ENCODE assay signal across 7 mouse cellular contexts in genomic region chr13:101800833-101801371, GRCm38 (mm10). TPM values are rescaled to one million over a fixed set of nuclear protein-coding genes. Genes with fewer than 3 reads are reported as not detected.
A peak's percentile ranks its signal among the peaks of the same experiment; 100 is the strongest.
DNase-seq lines count a peak whose midpoint lies in the region; ATAC-seq and TF ChIP-seq lines count a peak whose summit lies in the region.

No protein-coding gene starts in this region.

- intact Hi-C loops in left cerebral cortex, adult 2 months (cut with DNase I) = loop anchor here (2.0 kb wide), 1 partner anchor 32 kb away; the partner anchor contains the start of gene Pik3r1
- intact Hi-C loops in left cerebral cortex, postnatal 36 days (cut with DNase I) = loop anchor here (5.0 kb wide), 1 partner anchor 34 kb away; the partner anchor contains the start of gene Pik3r1
- intact Hi-C loops in left cerebral cortex, postnatal 25 days (cut with DNase I) = loop anchor here (2.0 to 5.0 kb wide), 2 partner anchors 32 to 111 kb away; partner anchors contain the start of gene Pik3r1

- no peak overlapping the region for H3K9ac ChIP-seq in intestine, postnatal 0 days (ENCODE audit: low read depth, low read length)
- peak overlapping the region; percentile 52; the same call in 1 of the 2 replicates for H3K9ac ChIP-seq in neural tube, embryonic 14.5 days (replicated peaks; ENCODE audit: low read depth, low read length)

- DNase-seq in left cerebral cortex, adult 2 months (ENCODE audit: extremely low spot score in 1 of 2, low spot score in 2 of 2) = no peak
- DNase-seq in left cerebral cortex, postnatal 36 days (ENCODE audit: low spot score in 2 of 2) = no peak
- DNase-seq in forebrain, embryonic 10.5 days (ENCODE audit: extremely low spot score, low spot score) = no peak
- DNase-seq in left cerebral cortex, postnatal 25 days (ENCODE audit: low spot score in 2 of 2) = no peak
- DNase-seq in gastrocnemius, adult 8-10 months (ENCODE audit: low spot score in 2 of 2) = no peak

- no peak for TF ChIP-seq CTCF in left cerebral cortex, adult 2 months (IDR thresholded peaks at IDR 0.05)
- no peak for TF ChIP-seq CTCF in intestine, postnatal 0 days (IDR thresholded peaks at IDR 0.05; ENCODE audit: low read depth)

- peak overlapping the region; percentile 36; the same call in 1 of the 2 replicates for H3K27ac ChIP-seq in left cerebral cortex, adult 2 months
- peak overlapping the region; percentile 92 for H3K27ac ChIP-seq in forebrain, embryonic 10.5 days
- H3K27ac ChIP-seq in intestine, postnatal 0 days (ENCODE audit: low read depth, low read length) = peak overlapping the region; percentile 66; the same call in 1 of the 2 replicates
- H3K27ac ChIP-seq in neural tube, embryonic 14.5 days (ENCODE audit: low read depth, low read length) = peak overlapping the region; percentile 80

- peaks cover 24% of the 10 kb centered on the region for H3K4me1 ChIP-seq in forebrain, embryonic 10.5 days
- 0 out of 2 replicates have a peak, but pooled peaks cover 3% of the 10 kb centered on the region for H3K4me1 ChIP-seq in intestine, postnatal 0 days (replicated peaks; ENCODE audit: control insufficient read depth, insufficient read depth, low read length)
- 0 out of 2 replicates have a peak, but pooled peaks cover 6% of the 10 kb centered on the region for H3K4me1 ChIP-seq in neural tube, embryonic 14.5 days (ENCODE audit: control insufficient read depth, insufficient read depth, low read length)

- H3K9me3 ChIP-seq in forebrain, embryonic 10.5 days = no peaks in the 10 kb centered on the region
- H3K9me3 ChIP-seq in intestine, postnatal 0 days (ENCODE audit: control insufficient read depth) = no peaks in the 10 kb centered on the region
- H3K9me3 ChIP-seq in neural tube, embryonic 14.5 days (ENCODE audit: control insufficient read depth, low read length) = no peaks in the 10 kb centered on the region

- WGBS in forebrain, embryonic 10.5 days = 24% methylated on average over 10 of the region's 10 CpGs
- WGBS in intestine, postnatal 0 days = 54% methylated on average over 10 of the region's 10 CpGs
- 15% methylated on average over 10 of the region's 10 CpGs for WGBS in neural tube, embryonic 14.5 days

- H3K36me3 ChIP-seq in forebrain, embryonic 10.5 days (replicated peaks) = no peaks in the 10 kb centered on the region
- H3K36me3 ChIP-seq in intestine, postnatal 0 days (ENCODE audit: control insufficient read depth, insufficient read depth) = no peaks in the 10 kb centered on the region
- no peaks in the 10 kb centered on the region for H3K36me3 ChIP-seq in neural tube, embryonic 14.5 days (ENCODE audit: control insufficient read depth, insufficient read depth, low read length)

- ATAC-seq in intestine, postnatal 0 days = no peak
- no peak; the same call in 1 of the 2 replicates for ATAC-seq in neural tube, embryonic 14.5 days (ENCODE audit: low read depth)

- peak overlapping the region; percentile 50 for H3K4me3 ChIP-seq in left cerebral cortex, adult 2 months
- peak overlapping the region; percentile 56 for H3K4me3 ChIP-seq in forebrain, embryonic 10.5 days
- peak overlapping the region; percentile 40 for H3K4me3 ChIP-seq in intestine, postnatal 0 days (ENCODE audit: low read depth, low read length)
- H3K4me3 ChIP-seq in neural tube, embryonic 14.5 days (ENCODE audit: low read depth, low read length) = peak overlapping the region; percentile 33

- H3K27me3 ChIP-seq in forebrain, embryonic 10.5 days (ENCODE audit: poor library complexity, severe bottlenecking) = peaks cover 35% of the 10 kb centered on the region
- H3K27me3 ChIP-seq in intestine, postnatal 0 days (replicated peaks; ENCODE audit: control insufficient read depth, insufficient read depth, low read length) = peaks cover 11% of the 10 kb centered on the region
- H3K27me3 ChIP-seq in neural tube, embryonic 14.5 days (ENCODE audit: control insufficient read depth, insufficient read depth, low read length) = no peaks in the 10 kb centered on the region

- peak overlapping the region; percentile 85 for H3K4me2 ChIP-seq in intestine, postnatal 0 days (replicated peaks; ENCODE audit: low read depth)
- peak overlapping the region; percentile 74 for H3K4me2 ChIP-seq in neural tube, embryonic 14.5 days (ENCODE audit: low read depth, low read length)

RNA-seq across cellular contexts. Expression of gene Pik3r1, which starts 32.9 kb away (rescaled TPM):
- 100 to 1,000 TPM; 136 to 159 TPM for total RNA-seq in left cerebral cortex, adult 2 months (2021)
- total RNA-seq in left cerebral cortex, postnatal 36 days (2021) = 100 to 1,000 TPM; 147 to 153 TPM
- 11.5 and 12.5 TPM in 2 replicates for polyA plus RNA-seq in forebrain, embryonic 10.5 days (2016; fragmentation: Nextera tagmentation; extraction: Ambion mirVana)
- 14.7 and 17.5 TPM in 2 replicates for polyA plus RNA-seq in intestine, postnatal 0 days (2015; fragmentation: Nextera tagmentation; extraction: Ambion mirVana)
- 114 and 136 TPM in 2 replicates for polyA plus RNA-seq in neural tube, embryonic 14.5 days (2014; fragmentation: Nextera tagmentation; extraction: Ambion mirVana)
- total RNA-seq in left cerebral cortex, postnatal 25 days (2021) = 100 to 1,000 TPM; 144 to 146 TPM
- total RNA-seq in gastrocnemius, adult 8-10 months (2022) = 10 to 100 TPM; 17.8 to 64.2 (median 20.3) TPM

Comparison
In these comparisons a context has a peak if more than half of its experiments do, and no peak if none do; other contexts are left out.
1. H3K27ac ChIP-seq: peak in every context shown above with its lines; median percentile 92 in forebrain, embryonic 10.5 days; 80 in neural tube, embryonic 14.5 days; 66 in intestine, postnatal 0 days; 36 in left cerebral cortex, adult 2 months.